Mouse (Mus musculus) erythroblast, embryonic 14.5 days (primary cell): ENCODE results near the gene Adgra3.

Experiments
- GATA1 ChIP-seq: IDR thresholded peaks from 2 replicates; pipeline ENCODE4 v1.6.1; 2012; ENCODE audit warnings: low read length, inconsistent platforms, mixed read lengths
- TAL1 ChIP-seq: IDR thresholded peaks from 3 replicates; pipeline ENCODE4 v1.6.1; 2012; ENCODE audit warnings: low read length, inconsistent platforms, mixed read lengths

GRCm38 (mm10) chr5:50059586-50059985 is 780 bp upstream of the Adgra3 start:
- TF ChIP-seq GATA1 (no peak), TAL1 (no peak)
